Mouse (Mus musculus) hindbrain, embryonic 15.5 days (tissue): ENCODE data around the gene Dse. TPM values are rescaled to one million over a fixed set of nuclear protein-coding genes. Genes with fewer than 3 reads are reported as not detected.

Source experiments
- ATAC-seq: fragments of 200-750 bp; cut with Nextera tagmentation; 2 replicates; pipeline ENCODE4 v1.8.0; 2017; ENCODE audit warnings: low read depth, moderate number of reproducible peaks, moderate TSS enrichment; ENCODE audit not compliant: low FRiP score
- H3K27ac ChIP-seq: fragments of 300-500 bp; sonication (generic); replicated peaks from 2 replicates; pipeline ENCODE4 v1.5.1; 2015; ENCODE audit warnings: mild to moderate bottlenecking, inconsistent platforms
- H3K27me3 ChIP-seq: fragments of 300-500 bp; sonication (generic); 2 replicates; pipeline ENCODE4 v1.6.1; 2015; ENCODE audit warnings: control low read depth, inconsistent platforms
- H3K36me3 ChIP-seq: fragments of 300-500 bp; sonication (generic); 2 replicates; pipeline ENCODE4 v1.6.1; 2015; ENCODE audit warnings: control low read depth, inconsistent platforms
- H3K4me1 ChIP-seq: fragments of 300-500 bp; sonication (generic); replicated peaks from 2 replicates; pipeline ENCODE4 v1.6.1; 2015; ENCODE audit warnings: control low read depth, inconsistent platforms
- H3K4me2 ChIP-seq: fragments of 300-500 bp; sonication (generic); 2 replicates; pipeline ENCODE4 v1.6.1; 2015; ENCODE audit warnings: moderate library complexity, mild to moderate bottlenecking, inconsistent platforms
- H3K4me3 ChIP-seq: fragments of 300-500 bp; sonication (generic); 2 replicates; pipeline ENCODE4 v1.5.1; 2015; ENCODE audit warnings: mild to moderate bottlenecking, inconsistent platforms
- H3K9ac ChIP-seq: fragments of 300-500 bp; sonication (generic); 2 replicates; pipeline ENCODE4 v1.6.1; 2015; ENCODE audit warnings: inconsistent platforms
- H3K9me3 ChIP-seq: fragments of 300-500 bp; sonication (generic); 2 replicates; pipeline ENCODE4 v1.6.1; 2016; ENCODE audit warnings: control low read depth, inconsistent platforms
- WGBS: fragments of 180-500 bp; shearing (Covaris S2); methylation state at CpG from one replicate; pipeline ENCODE4 v1.1.7; 2015; 5-methylcytosine and 5-hydroxymethylcytosine counted together
- polyA plus RNA-seq: library from polyadenylated mRNA; unstranded; fragments of >200 nt; fragmentation: Nextera tagmentation; extraction: Ambion mirVana; gene quantifications from 2 replicates; pipeline ENCODE4 v1.2.1, GENCODE M21; 2015

Dse gene
- polyA plus RNA-seq, 1 experiment from 2014 or later, result 6.5 TPM

GRCm38 (mm10) chr10:34197269-34197668 lies 10.2 kb downstream of the Dse start:
- ATAC-seq, result no peak
- H3K27me3 ChIP-seq, result no peaks in the 10 kb centered on the region
- no peak overlapping the region for H3K4me3 ChIP-seq
- H3K4me1 ChIP-seq, result no peaks in the 10 kb centered on the region
- H3K36me3 ChIP-seq, result no peaks in the 10 kb centered on the region
- WGBS, result 88% methylated on average over 3 of the region's 3 CpGs
- H3K9ac ChIP-seq, result no peak overlapping the region
- H3K4me2 ChIP-seq, result no peak overlapping the region
- peaks cover 5% of the 10 kb centered on the region; the same call in 1 of the 2 replicates for H3K9me3 ChIP-seq
- H3K27ac ChIP-seq, result no peak overlapping the region

DNA sequence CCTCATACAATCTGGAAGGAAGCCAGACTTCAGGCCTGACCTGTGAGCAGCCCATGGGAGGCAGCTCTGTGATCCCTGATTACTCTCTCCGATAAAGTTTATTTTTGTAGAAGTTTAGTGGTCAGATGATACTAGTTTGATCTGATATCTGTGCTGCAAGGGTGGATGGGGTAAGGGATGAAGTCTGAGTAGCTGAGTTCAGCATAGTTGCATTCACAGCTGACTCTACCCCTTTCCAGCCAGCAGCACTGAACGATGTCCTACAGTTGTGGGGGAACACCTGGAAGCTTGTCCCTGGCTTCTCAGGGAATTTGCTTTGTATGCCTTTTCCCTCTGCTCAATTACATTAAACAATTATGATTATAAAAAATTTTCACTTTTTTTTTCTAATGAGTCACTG lies 12.6 kb downstream of the Dse start:
- no peaks in the 10 kb centered on the region for H3K36me3 ChIP-seq
- H3K4me3 ChIP-seq, result no peak overlapping the region
- no peak overlapping the region for H3K4me2 ChIP-seq
- no peak overlapping the region for H3K27ac ChIP-seq
- 73% methylated on average over 2 of the region's 2 CpGs for WGBS
- H3K27me3 ChIP-seq, result no peaks in the 10 kb centered on the region
- no peak overlapping the region for H3K9ac ChIP-seq
- H3K4me1 ChIP-seq, result no peaks in the 10 kb centered on the region
- peaks cover 3% of the 10 kb centered on the region; the same call in 1 of the 2 replicates for H3K9me3 ChIP-seq
- ATAC-seq, result no peak

GRCm38 (mm10) chr10:34194503-34194902 lies 13.0 kb downstream of the Dse start:
- WGBS, result 94% methylated on average over 5 of the region's 5 CpGs
- Histone ChIP-seq H3K4me1 (no peaks in the 10 kb centered on the region), H3K4me3 (no peak overlapping the region), H3K4me2 (no peak overlapping the region), H3K9me3 (no peaks in the 10 kb centered on the region), H3K27ac (no peak overlapping the region), H3K27me3 (no peaks in the 10 kb centered on the region), H3K9ac (no peak overlapping the region), H3K36me3 (no peaks in the 10 kb centered on the region)
- no peak for ATAC-seq

DNA sequence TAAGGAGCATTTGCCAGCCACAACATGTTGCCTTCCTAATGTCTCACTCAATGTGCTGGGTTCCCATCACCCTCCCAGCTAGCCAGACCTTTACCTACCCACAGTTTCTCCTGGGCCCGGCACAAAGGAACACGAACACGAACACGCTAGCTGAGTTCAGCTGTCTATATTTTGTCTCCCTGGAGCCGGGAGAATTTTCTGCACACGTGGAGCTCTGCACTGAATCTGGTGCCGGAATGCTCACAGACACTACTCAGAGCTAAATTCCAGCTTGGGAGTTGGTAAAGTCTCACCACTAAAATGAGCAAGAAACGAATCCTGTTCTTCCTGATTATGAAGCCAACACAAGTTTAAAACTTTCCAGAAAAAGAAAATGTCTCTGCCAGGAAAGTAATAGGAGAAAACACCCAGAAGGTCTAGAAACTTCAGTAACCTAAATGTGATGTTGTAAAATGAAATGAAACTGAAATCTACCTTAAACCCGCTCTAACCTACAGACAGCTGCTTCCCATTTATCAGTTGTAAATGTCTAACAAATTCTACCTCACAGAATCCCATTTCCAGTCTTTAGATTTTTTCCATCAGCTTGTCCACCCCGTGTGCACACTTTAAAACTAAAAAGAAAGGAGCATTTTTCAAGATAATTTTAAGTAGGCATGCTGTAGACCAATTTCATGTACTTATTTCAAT lies 20.8 kb downstream of the Dse start:
- no peak overlapping the region for H3K27ac ChIP-seq
- H3K36me3 ChIP-seq, result no peaks in the 10 kb centered on the region
- ATAC-seq, result no peak
- H3K4me3 ChIP-seq, result no peak overlapping the region
- H3K9ac ChIP-seq, result no peak overlapping the region
- no peak overlapping the region for H3K4me2 ChIP-seq
- WGBS, result 86% methylated on average over 10 of the region's 10 CpGs
- H3K9me3 ChIP-seq, result no peaks in the 10 kb centered on the region
- H3K4me1 ChIP-seq, result no peaks in the 10 kb centered on the region
- H3K27me3 ChIP-seq, result no peaks in the 10 kb centered on the region

DNA sequence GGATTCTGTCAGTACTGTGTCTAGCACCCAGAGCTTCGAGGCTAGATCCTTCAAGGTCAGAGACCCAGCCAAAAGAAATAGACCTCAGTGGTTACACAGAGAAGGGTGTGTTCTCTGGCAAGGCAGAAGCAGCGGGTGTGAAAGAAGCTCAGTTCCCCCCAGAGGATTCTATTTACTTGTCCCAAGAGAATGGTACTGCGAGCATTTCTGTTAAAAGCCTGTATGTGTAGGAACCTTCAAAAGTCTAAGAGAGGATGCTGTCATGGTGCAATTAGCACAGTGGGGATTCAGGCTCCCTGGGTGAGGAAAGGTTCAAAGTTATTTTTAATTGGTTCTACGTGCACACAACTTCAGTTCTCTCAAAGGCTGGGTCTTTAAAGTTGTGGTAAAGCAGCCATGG lies 22.0 kb downstream of the Dse start:
- Histone ChIP-seq H3K9ac (no peak overlapping the region), H3K27me3 (no peaks in the 10 kb centered on the region)
- WGBS, result 61% methylated on average over 4 of the region's 4 CpGs

DNA sequence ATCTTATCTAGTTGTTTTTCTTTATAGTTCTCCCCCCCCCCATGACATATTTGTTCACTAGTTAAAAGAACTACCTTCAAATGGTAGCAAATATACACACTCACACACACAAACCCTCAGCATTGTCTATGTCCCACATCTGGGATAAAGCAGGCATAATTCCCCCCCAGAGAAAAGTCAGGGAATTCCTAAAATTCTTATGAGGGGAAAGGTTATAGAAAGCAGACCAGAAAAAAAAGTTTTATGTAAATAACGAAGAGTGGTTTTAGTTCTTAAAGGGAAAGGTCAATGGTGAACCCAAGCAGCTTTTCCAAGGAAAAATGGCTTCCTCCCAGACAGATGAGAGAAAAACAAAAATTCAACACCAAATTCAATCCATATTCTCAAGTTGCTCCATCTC lies 22.6 kb downstream of the Dse start:
- no peaks in the 10 kb centered on the region for H3K27me3 ChIP-seq
- no peak overlapping the region for H3K4me3 ChIP-seq
- H3K4me2 ChIP-seq, result no peak overlapping the region
- H3K9me3 ChIP-seq, result no peaks in the 10 kb centered on the region
- no peak overlapping the region for H3K9ac ChIP-seq
- H3K4me1 ChIP-seq, result no peaks in the 10 kb centered on the region
- no peaks in the 10 kb centered on the region for H3K36me3 ChIP-seq
- 82% methylated on average over 1 of the region's 1 CpGs for WGBS
- no peak overlapping the region for H3K27ac ChIP-seq
- ATAC-seq, result no peak

More for the DNA sequence above, 22.0 kb downstream of the Dse start:
- no peak for ATAC-seq
- H3K4me1 ChIP-seq, result no peaks in the 10 kb centered on the region
- no peak overlapping the region for H3K27ac ChIP-seq
- no peak overlapping the region for H3K4me2 ChIP-seq
- no peak overlapping the region for H3K4me3 ChIP-seq
- H3K9me3 ChIP-seq, result no peaks in the 10 kb centered on the region
- no peaks in the 10 kb centered on the region for H3K36me3 ChIP-seq

DNA sequence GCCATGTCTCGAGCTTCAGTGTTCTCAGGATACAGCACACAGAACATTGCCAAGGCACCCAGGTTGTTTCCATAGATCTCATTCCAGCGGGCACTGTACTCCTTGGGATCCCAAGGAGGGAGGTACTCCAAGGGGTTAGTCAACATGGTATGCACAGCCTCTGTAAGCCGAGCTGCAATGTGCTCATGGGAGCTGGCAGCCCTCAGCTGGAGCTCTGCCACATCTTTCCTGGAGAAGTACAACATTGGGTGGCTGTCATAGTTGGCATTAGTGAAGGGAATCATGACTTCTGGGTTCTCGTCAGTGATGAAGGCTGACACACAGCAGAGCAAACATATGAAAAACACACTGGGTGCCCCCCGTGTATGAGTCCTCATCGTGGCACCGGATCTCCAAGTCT lies 23.8 kb downstream of the Dse start:
- no peaks in the 10 kb centered on the region for H3K36me3 ChIP-seq
- no peaks in the 10 kb centered on the region for H3K4me1 ChIP-seq
- 88% methylated on average over 7 of the region's 7 CpGs for WGBS
- H3K4me2 ChIP-seq, result no peak overlapping the region
- H3K9me3 ChIP-seq, result no peaks in the 10 kb centered on the region
- no peak overlapping the region for H3K9ac ChIP-seq
- no peak overlapping the region for H3K4me3 ChIP-seq
- no peak overlapping the region for H3K27ac ChIP-seq
- ATAC-seq, result no peak
- no peaks in the 10 kb centered on the region for H3K27me3 ChIP-seq

- ATAC-seq, result no peak
Observed at GRCm38 (mm10) chr10:34175870-34176606, 31.5 kb downstream of the Dse start.

DNA sequence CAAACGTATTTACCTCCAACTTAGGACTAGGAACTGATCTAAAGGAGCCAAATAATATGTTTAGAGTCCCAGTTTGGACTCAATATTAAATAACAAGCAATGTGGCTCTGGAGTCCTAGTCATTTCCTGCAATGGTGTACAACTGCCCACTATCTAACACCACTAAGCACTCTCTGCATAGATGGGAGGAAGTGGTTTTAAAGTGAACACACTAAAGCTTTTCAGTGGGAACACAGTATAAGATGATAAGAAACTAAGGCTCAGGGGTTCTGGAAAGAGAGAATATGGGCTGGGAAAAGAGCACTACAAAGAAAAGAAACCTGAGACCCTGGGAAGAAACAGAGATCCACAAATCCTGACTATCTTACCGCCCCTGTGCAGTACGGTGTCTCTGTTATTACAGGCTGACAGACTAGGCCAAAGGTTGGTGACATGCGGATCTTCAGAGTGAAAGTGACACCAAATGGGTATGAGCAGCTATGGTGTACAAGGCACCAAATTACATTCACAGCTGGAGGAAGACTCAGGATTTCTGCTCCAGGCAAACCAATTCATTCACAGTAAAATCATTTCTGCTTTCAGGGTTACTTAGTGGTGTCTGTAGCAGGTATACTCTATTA lies 34.7 kb downstream of the Dse start:
- H3K9me3 ChIP-seq, result no peaks in the 10 kb centered on the region
- WGBS, result 85% methylated on average over 4 of the region's 4 CpGs
- no peak overlapping the region for H3K9ac ChIP-seq
- H3K4me1 ChIP-seq, result no peaks in the 10 kb centered on the region
- no peaks in the 10 kb centered on the region for H3K36me3 ChIP-seq
- H3K27me3 ChIP-seq, result no peaks in the 10 kb centered on the region
- H3K4me3 ChIP-seq, result no peak overlapping the region
- no peak overlapping the region for H3K27ac ChIP-seq
- ATAC-seq, result no peak
- no peak overlapping the region for H3K4me2 ChIP-seq

More at GRCm38 (mm10) chr10:34175870-34176606, 31.5 kb downstream of the Dse start:
- no peaks in the 10 kb centered on the region for H3K4me1 ChIP-seq
- H3K27ac ChIP-seq, result no peak overlapping the region
- H3K9me3 ChIP-seq, result no peaks in the 10 kb centered on the region
- H3K4me2 ChIP-seq, result no peak overlapping the region
- 60% methylated on average over 8 of the region's 8 CpGs for WGBS
- no peak overlapping the region for H3K9ac ChIP-seq
- H3K36me3 ChIP-seq, result no peaks in the 10 kb centered on the region
- H3K27me3 ChIP-seq, result no peaks in the 10 kb centered on the region
- no peak overlapping the region for H3K4me3 ChIP-seq

DNA sequence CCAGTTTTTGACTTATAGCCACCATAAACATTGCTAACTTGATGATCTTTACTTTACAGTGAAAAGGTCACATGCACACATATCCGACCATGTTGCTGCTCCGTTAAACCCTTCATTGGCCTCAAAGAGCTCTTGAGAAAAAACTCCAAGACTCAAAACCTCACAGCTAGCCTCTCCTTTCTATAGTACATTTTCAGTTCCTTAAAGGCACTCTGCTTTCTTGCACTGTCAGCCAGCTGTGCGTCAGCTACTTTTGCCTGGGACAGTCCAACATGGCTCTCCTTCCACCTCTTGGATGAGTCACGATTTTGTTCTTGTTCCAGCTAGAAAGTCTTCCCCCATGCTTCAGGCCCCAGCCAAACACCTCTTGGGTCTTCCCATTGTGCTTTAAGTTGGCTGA lies 35.9 kb downstream of the Dse start:
- Histone ChIP-seq H3K27ac (no peak overlapping the region), H3K9ac (no peak overlapping the region), H3K4me1 (no peaks in the 10 kb centered on the region), H3K27me3 (no peaks in the 10 kb centered on the region), H3K9me3 (no peaks in the 10 kb centered on the region), H3K4me3 (no peak overlapping the region), H3K4me2 (no peak overlapping the region), H3K36me3 (no peaks in the 10 kb centered on the region)
- WGBS, result 92% methylated on average over 4 of the region's 4 CpGs
- no peak for ATAC-seq

- Histone ChIP-seq H3K36me3 (no peaks in the 10 kb centered on the region), H3K9ac (no peak overlapping the region), H3K27me3 (no peaks in the 10 kb centered on the region), H3K4me3 (no peak overlapping the region), H3K4me1 (no peaks in the 10 kb centered on the region), H3K9me3 (no peaks in the 10 kb centered on the region), H3K4me2 (no peak overlapping the region), H3K27ac (no peak overlapping the region)
- WGBS, result 94% methylated on average over 3 of the region's 3 CpGs
- ATAC-seq, result no peak
Observed at GRCm38 (mm10) chr10:34171191-34171590, 36.3 kb downstream of the Dse start.

DNA sequence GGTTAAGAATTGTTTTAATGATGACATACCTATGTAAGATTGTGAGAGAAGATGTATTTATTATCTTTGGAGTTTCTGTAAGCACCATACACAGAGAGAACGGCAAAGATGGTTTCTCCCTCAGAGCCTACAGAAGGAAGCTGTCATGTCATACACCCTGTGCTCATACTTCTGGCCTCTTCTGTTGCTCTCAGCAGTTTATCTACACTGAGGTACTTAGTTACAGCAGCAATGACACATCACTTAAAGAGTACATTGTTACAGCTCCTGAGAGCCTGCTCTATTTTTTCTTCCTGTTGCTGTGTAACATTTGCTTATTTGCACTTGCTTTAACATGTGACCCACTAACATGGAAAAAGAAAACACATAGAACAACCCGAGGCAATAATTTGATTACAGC lies 40.5 kb downstream of the Dse start:
- H3K4me1 ChIP-seq, result no peaks in the 10 kb centered on the region
- H3K9ac ChIP-seq, result no peak overlapping the region
- H3K9me3 ChIP-seq, result no peaks in the 10 kb centered on the region
- no peak for ATAC-seq
- H3K27me3 ChIP-seq, result no peaks in the 10 kb centered on the region
- no peak overlapping the region for H3K27ac ChIP-seq
- H3K36me3 ChIP-seq, result no peaks in the 10 kb centered on the region
- no peak overlapping the region for H3K4me3 ChIP-seq
- 80% methylated on average over 2 of the region's 2 CpGs for WGBS
- no peak overlapping the region for H3K4me2 ChIP-seq
